Comparison of ENCODE assay signal across 19 mouse cellular contexts in the genomic region with DNA sequence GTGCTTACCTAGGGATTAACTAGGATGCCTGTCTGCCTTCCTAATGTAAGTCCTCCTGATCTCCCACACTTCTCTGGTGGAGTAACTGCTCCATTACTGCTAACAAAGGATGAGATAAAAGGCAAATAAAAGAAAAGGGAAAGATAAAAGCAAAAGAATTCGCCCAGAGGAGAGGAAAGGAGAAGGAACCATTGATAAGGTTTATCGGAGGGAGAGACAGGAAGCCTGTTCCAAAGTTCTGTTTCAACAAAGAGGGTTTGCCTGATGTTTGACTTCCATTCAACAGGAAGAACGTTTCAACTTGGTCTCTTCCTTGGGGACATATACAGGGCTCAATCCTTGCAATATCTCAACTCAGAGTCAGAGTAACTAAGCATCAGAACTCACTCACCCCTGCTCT. TPM values are rescaled to one million over a fixed set of nuclear protein-coding genes. Genes with fewer than 3 reads are reported as not detected.
DNase-seq lines count a peak whose midpoint lies in the region; ATAC-seq and TF ChIP-seq lines count a peak whose summit lies in the region.
"Had no signal": no experiment of that assay in that cellular context is flagged by ENCODE, and none has a peak within 500 bp of the region (broad histone marks: within the 10 kb centered on the region; RNA-seq: fewer than 3 reads in every experiment).

No protein-coding gene starts in this region.

- no peak for DNase-seq in heart, adult 8-10 months (ENCODE audit: low spot score)
- DNase-seq in heart, postnatal 25 days (ENCODE audit: low spot score) = no peak
- no peak for DNase-seq in limb, embryonic 14.5 days (ENCODE audit: low spot score)
- no peak for DNase-seq in layer of hippocampus, postnatal 36 days
- DNase-seq: adrenal gland, adult 2 months; adrenal gland, postnatal 25 days; cerebellum, adult 2 months; cerebellum, postnatal 10 days; forebrain, postnatal 0 days; gastrocnemius, postnatal 25 days; kidney, adult 2 months had no signal

- no peak overlapping the region for H3K9ac ChIP-seq in heart, embryonic 11.5 days (ENCODE audit: low read depth, low read length)
- H3K9ac ChIP-seq in heart, embryonic 15.5 days = no peak overlapping the region
- no peak overlapping the region for H3K9ac ChIP-seq in limb, embryonic 14.5 days (ENCODE audit: low read depth, low read length, severe bottlenecking)
- H3K9ac ChIP-seq: forebrain, embryonic 13.5 days; forebrain, postnatal 0 days; hindbrain, embryonic 15.5 days had no signal

- WGBS in heart, embryonic 11.5 days (ENCODE audit: insufficient replicate concordance) = 22% methylated on average over 3 of the region's 3 CpGs
- 30% methylated on average over 3 of the region's 3 CpGs for WGBS in heart, embryonic 15.5 days
- WGBS in limb, embryonic 14.5 days = 54% methylated on average over 3 of the region's 3 CpGs

- intact Hi-C loops in heart, postnatal 25 days (cut with DNase I) = no loop called here

- no peak overlapping the region for H3K4me2 ChIP-seq in heart, embryonic 11.5 days
- no peak overlapping the region for H3K4me2 ChIP-seq in heart, embryonic 15.5 days
- H3K4me2 ChIP-seq in limb, embryonic 14.5 days (replicated peaks; ENCODE audit: low read depth, low read length, severe bottlenecking) = no peak overlapping the region
- H3K4me2 ChIP-seq: forebrain, embryonic 13.5 days; hindbrain, embryonic 15.5 days had no signal

- no peaks in the 10 kb centered on the region for H3K36me3 ChIP-seq in heart, embryonic 11.5 days (ENCODE audit: control insufficient read depth, insufficient read depth, low read length)
- H3K36me3 ChIP-seq in heart, embryonic 15.5 days = no peaks in the 10 kb centered on the region
- H3K36me3 ChIP-seq in limb, embryonic 14.5 days (ENCODE audit: control insufficient read depth, insufficient read depth, low read length) = no peaks in the 10 kb centered on the region
- H3K36me3 ChIP-seq: embryonic facial prominence, embryonic 10.5 days; hindbrain, embryonic 15.5 days had no signal

- TF ChIP-seq POLR2A in limb, embryonic 14.5 days (IDR thresholded peaks at IDR 0.05; ENCODE audit: borderline replicate concordance, extremely low read depth, insufficient read depth, insufficient read length) = no peak

- no peaks in the 10 kb centered on the region for H3K9me3 ChIP-seq in heart, embryonic 11.5 days (replicated peaks; ENCODE audit: control insufficient read depth, low read length)
- H3K9me3 ChIP-seq in heart, embryonic 15.5 days (replicated peaks) = no peaks in the 10 kb centered on the region
- H3K9me3 ChIP-seq in limb, embryonic 14.5 days (ENCODE audit: control insufficient read depth, low read length) = no peaks in the 10 kb centered on the region
- H3K9me3 ChIP-seq: embryonic facial prominence, embryonic 10.5 days; forebrain, embryonic 13.5 days; hindbrain, embryonic 15.5 days had no signal

- no peak for ATAC-seq in heart, embryonic 11.5 days (replicated peaks; ENCODE audit: insufficient number of reproducible peaks, low FRiP score, low TSS enrichment)
- no peak for ATAC-seq in heart, embryonic 15.5 days (replicated peaks; ENCODE audit: insufficient number of reproducible peaks, insufficient read depth, low FRiP score, low read depth)
- no peak for ATAC-seq in limb, embryonic 14.5 days (ENCODE audit: low FRiP score, low read depth)
- ATAC-seq: forebrain, embryonic 13.5 days; forebrain, postnatal 0 days; intestine, embryonic 16.5 days had no signal

- no peaks in the 10 kb centered on the region for H3K27me3 ChIP-seq in heart, embryonic 11.5 days (ENCODE audit: control insufficient read depth, insufficient read depth, low read length)
- H3K27me3 ChIP-seq in heart, embryonic 15.5 days = no peaks in the 10 kb centered on the region
- no peaks in the 10 kb centered on the region for H3K27me3 ChIP-seq in limb, embryonic 14.5 days (ENCODE audit: control insufficient read depth, insufficient read depth, low read length)
- H3K27me3 ChIP-seq: CH12.LX; forebrain, embryonic 13.5 days; hindbrain, embryonic 15.5 days had no signal

- no peak overlapping the region for H3K4me3 ChIP-seq in heart, embryonic 11.5 days (ENCODE audit: low read depth, low read length)
- no peak overlapping the region for H3K4me3 ChIP-seq in heart, embryonic 15.5 days
- no peak overlapping the region for H3K4me3 ChIP-seq in brown adipose tissue, adult 24 weeks (ENCODE audit: insufficient read depth, low read depth, low read length)
- no peak overlapping the region for H3K4me3 ChIP-seq in limb, embryonic 14.5 days (replicated peaks; ENCODE audit: low read length)
- H3K4me3 ChIP-seq: embryonic facial prominence, embryonic 10.5 days; forebrain, embryonic 13.5 days; hindbrain, embryonic 15.5 days had no signal

- H3K4me1 ChIP-seq in heart, embryonic 11.5 days (ENCODE audit: control insufficient read depth, insufficient read depth, low read length) = no peaks in the 10 kb centered on the region
- H3K4me1 ChIP-seq in heart, embryonic 15.5 days (replicated peaks) = no peaks in the 10 kb centered on the region
- H3K4me1 ChIP-seq in brown adipose tissue, adult 24 weeks (ENCODE audit: control insufficient read depth, insufficient read depth, insufficient read length, low read length) = no peaks in the 10 kb centered on the region
- H3K4me1 ChIP-seq in limb, embryonic 14.5 days (ENCODE audit: control insufficient read depth, insufficient read depth, low read length) = peaks cover 10% of the 10 kb centered on the region; the same call in 1 of the 2 replicates
- H3K4me1 ChIP-seq: forebrain, embryonic 13.5 days; hindbrain, embryonic 15.5 days had no signal

- H3K27ac ChIP-seq in heart, embryonic 11.5 days (ENCODE audit: low read depth, low read length) = peak overlapping the region; percentile 50; the same call in 1 of the 2 replicates
- peak overlapping the region; percentile 29; the same call in 1 of the 2 replicates for H3K27ac ChIP-seq in heart, embryonic 15.5 days
- H3K27ac ChIP-seq in brown adipose tissue, adult 24 weeks (replicated peaks; ENCODE audit: low read depth, low read length) = 0 out of 2 replicates have a peak overlapping the region, but pooled peaks have one; percentile 3
- 0 out of 2 replicates have a peak overlapping the region, but pooled peaks have one; percentile 20 for H3K27ac ChIP-seq in limb, embryonic 14.5 days (replicated peaks; ENCODE audit: low read depth, low read length)
- H3K27ac ChIP-seq: embryonic facial prominence, embryonic 10.5 days; forebrain, embryonic 13.5 days; hindbrain, embryonic 15.5 days had no signal

RNA-seq across cellular contexts. Expression of gene Col1a2, which starts 39.3 kb away (rescaled TPM):
- 113 and 141 TPM in 2 replicates for polyA plus RNA-seq in heart, embryonic 11.5 days (2014; fragmentation: Nextera tagmentation; extraction: Ambion mirVana)
- total RNA-seq in heart, adult 8-10 months (2022) = 10 to 100 TPM; 37.7 to 60.4 (median 58.0) TPM
- polyA plus RNA-seq in heart, embryonic 15.5 days (2015; fragmentation: Nextera tagmentation; extraction: Ambion mirVana) = 469 and 631 TPM in 2 replicates
- 100 to 1,000 TPM; 176 to 187 TPM for total RNA-seq in heart, postnatal 25 days (2021)
- 55.7 and 80.6 TPM in 2 replicates for polyA plus RNA-seq in brown adipose tissue, adult 24 weeks (2012; ENCODE audit: insufficient read depth, insufficient read length, missing spikeins)
- polyA plus RNA-seq in limb, embryonic 14.5 days (2012; rRNA removed) = 1,303 and 1,310 TPM in 2 replicates
- polyA plus RNA-seq in limb, embryonic 14.5 days (2014; fragmentation: Nextera tagmentation; extraction: Ambion mirVana) = 1,790 and 1,964 TPM in 2 replicates
- total RNA-seq in layer of hippocampus, postnatal 36 days (2021) = 10 to 100 TPM; 10.7 to 19.2 TPM
- total RNA-seq: CH12.LX had no signal
